Mouse (Mus musculus): ENCODE data around the gene Ism1. TPM values are rescaled to one million over a fixed set of nuclear protein-coding genes. Genes with fewer than 3 reads are reported as not detected.

The Ism1 gene
- polyA plus RNA-seq, 2 experiments, result 0.04 TPM; not detected in 1

DNA sequence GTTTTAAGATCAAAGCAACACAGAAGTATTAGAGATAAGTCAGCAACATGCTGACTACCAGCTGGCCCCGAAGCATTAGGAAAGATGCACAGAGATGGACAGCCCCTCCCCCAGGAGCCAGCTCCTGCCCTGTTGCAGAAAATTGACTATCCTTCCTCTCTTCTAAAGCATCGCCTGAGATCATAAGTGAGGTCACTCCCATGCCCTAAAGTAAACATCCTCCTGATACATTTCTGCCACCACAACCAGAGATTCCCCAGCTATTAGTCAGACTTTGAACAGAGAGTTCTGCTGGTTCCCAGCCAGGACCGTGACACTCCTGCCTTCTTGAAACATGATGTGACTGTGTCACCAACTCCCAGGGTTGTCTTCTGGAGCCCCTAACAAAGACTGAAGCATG is 45.3 kb downstream of the Ism1 start:
- H3K27ac ChIP-seq, result no peak overlapping the region
- WGBS (ENCODE audit: insufficient replicate concordance), result 23% methylated on average over 3 of the region's 3 CpGs
- DNase-seq (ENCODE audit: low read depth in 3 of 3, low spot score in 3 of 3) (no peak), ATAC-seq (ENCODE audit: insufficient read depth) (no peak)
- H3K4me1 ChIP-seq (replicated peaks; ENCODE audit: control insufficient read depth in 2 of 2, insufficient read depth in 2 of 2, low read length in 1 of 2), result no peaks in the 10 kb centered on the region
- no peaks in the 10 kb centered on the region for H3K36me3 ChIP-seq (replicated peaks; ENCODE audit: control insufficient read depth, insufficient read depth, low read depth)
- no peaks in the 10 kb centered on the region for H3K9me3 ChIP-seq (ENCODE audit: control insufficient read depth, low read length)
- no peak for TF ChIP-seq CTCF (IDR thresholded peaks at IDR 0.05; ENCODE audit: low read depth)
- no peak for TF ChIP-seq EP300 (IDR thresholded peaks at IDR 0.05; ENCODE audit: low read depth)
- no peaks in the 10 kb centered on the region for H3K27me3 ChIP-seq (ENCODE audit: control insufficient read depth, insufficient read depth, low read length)
- no peak overlapping the region for H3K4me3 ChIP-seq (ENCODE audit: insufficient read depth in 1 of 2, low read depth in 2 of 2, low read length in 2 of 2)
- no peak overlapping the region for H3K4me2 ChIP-seq (ENCODE audit: low read depth)
- H3K9ac ChIP-seq (replicated peaks), result no peak overlapping the region

DNA sequence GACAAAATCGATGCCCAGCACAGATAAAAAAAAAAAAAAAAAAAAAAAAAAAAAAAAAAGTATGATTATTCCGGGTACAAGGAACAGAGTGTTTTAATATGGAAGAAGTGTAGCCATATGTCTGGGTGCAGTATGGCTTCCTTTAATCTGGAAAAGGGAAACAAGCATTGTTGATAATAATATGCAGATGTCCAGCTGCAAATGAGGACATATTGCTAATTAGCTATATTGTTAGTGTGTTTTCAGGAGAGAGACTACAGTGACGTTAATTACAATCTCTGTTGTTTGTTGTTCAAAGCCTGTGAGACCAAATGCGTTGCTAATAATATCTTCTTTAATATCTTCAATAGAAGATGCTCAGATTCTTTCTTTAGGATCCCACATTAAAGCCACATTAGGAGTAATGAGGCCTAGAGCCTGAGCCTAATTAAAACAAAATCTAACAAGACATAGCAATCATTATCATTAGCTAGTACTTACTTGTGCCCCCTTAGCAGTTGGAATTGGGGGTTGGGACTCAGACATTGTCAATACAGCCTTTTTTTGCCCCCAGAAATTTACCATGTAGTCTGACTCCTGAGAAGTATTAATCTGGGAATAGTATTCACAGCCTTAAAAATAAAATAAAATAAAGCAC is 46.3 kb downstream of the Ism1 start:
- Histone ChIP-seq H3K4me2 (ENCODE audit: low read depth) (no peak overlapping the region), H3K27me3 (ENCODE audit: control insufficient read depth, insufficient read depth, low read length) (no peaks in the 10 kb centered on the region), H3K4me1 (replicated peaks; ENCODE audit: control insufficient read depth in 2 of 2, insufficient read depth in 2 of 2, low read length in 1 of 2) (no peaks in the 10 kb centered on the region), H3K27ac (no peak overlapping the region), H3K9me3 (ENCODE audit: control insufficient read depth, low read length) (no peaks in the 10 kb centered on the region), H3K36me3 (replicated peaks; ENCODE audit: control insufficient read depth, insufficient read depth, low read depth) (no peaks in the 10 kb centered on the region), H3K4me3 (ENCODE audit: insufficient read depth in 1 of 2, low read depth in 2 of 2, low read length in 2 of 2) (no peak overlapping the region), H3K9ac (replicated peaks) (no peak overlapping the region)
- DNase-seq (ENCODE audit: low read depth in 3 of 3, low spot score in 3 of 3), result no peak
- TF ChIP-seq EP300 (IDR thresholded peaks at IDR 0.05; ENCODE audit: low read depth) (no peak), CTCF (IDR thresholded peaks at IDR 0.05; ENCODE audit: low read depth) (no peak)
- 46% methylated on average over 4 of the region's 4 CpGs for WGBS (ENCODE audit: insufficient replicate concordance)
- no peak for ATAC-seq (ENCODE audit: insufficient read depth)

DNA sequence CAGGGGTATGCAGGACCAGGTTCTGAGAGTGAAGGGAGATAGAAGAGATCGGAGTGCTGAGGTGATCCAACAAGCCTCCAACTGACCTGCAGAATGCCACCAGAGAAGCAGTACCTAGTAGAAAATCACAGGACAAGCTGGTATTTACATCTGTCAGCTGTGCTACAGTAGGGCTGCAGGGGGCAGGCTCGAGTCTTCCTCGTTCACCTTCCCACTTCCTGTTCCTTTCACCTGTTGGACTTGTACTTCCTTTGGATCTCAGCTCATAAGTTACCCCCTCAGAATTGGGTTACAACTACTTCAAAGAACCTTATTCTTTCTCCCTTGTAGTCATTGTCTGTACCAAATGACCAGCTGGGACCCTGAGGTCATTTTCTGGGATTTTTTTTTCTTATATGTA is 47.4 kb downstream of the Ism1 start:
- Histone ChIP-seq H3K36me3 (replicated peaks; ENCODE audit: control insufficient read depth, insufficient read depth, low read depth) (no peaks in the 10 kb centered on the region), H3K9me3 (ENCODE audit: control insufficient read depth, low read length) (no peaks in the 10 kb centered on the region), H3K4me2 (ENCODE audit: low read depth) (no peak overlapping the region), H3K27me3 (ENCODE audit: control insufficient read depth, insufficient read depth, low read length) (no peaks in the 10 kb centered on the region), H3K27ac (no peak overlapping the region), H3K4me3 (ENCODE audit: insufficient read depth in 1 of 2, low read depth in 2 of 2, low read length in 2 of 2) (no peak overlapping the region), H3K4me1 (replicated peaks; ENCODE audit: control insufficient read depth in 2 of 2, insufficient read depth in 2 of 2, low read length in 1 of 2) (no peaks in the 10 kb centered on the region), H3K9ac (replicated peaks) (no peak overlapping the region)
- no peak for DNase-seq (ENCODE audit: low read depth in 3 of 3, low spot score in 3 of 3)
- no peak for ATAC-seq (ENCODE audit: insufficient read depth)
- WGBS (ENCODE audit: insufficient replicate concordance), result 39% methylated on average over 3 of the region's 3 CpGs
- TF ChIP-seq EP300 (IDR thresholded peaks at IDR 0.05; ENCODE audit: low read depth) (no peak), CTCF (IDR thresholded peaks at IDR 0.05; ENCODE audit: low read depth) (no peak)

- DNase-seq (ENCODE audit: low read depth in 3 of 3, low spot score in 3 of 3) (no peak), ATAC-seq (ENCODE audit: insufficient read depth) (no peak)
- Histone ChIP-seq H3K27ac (no peak overlapping the region), H3K9ac (replicated peaks) (no peak overlapping the region), H3K4me2 (ENCODE audit: low read depth) (no peak overlapping the region), H3K4me1 (replicated peaks; ENCODE audit: control insufficient read depth in 2 of 2, insufficient read depth in 2 of 2, low read length in 1 of 2) (no peaks in the 10 kb centered on the region), H3K27me3 (ENCODE audit: control insufficient read depth, insufficient read depth, low read length) (no peaks in the 10 kb centered on the region), H3K9me3 (ENCODE audit: control insufficient read depth, low read length) (no peaks in the 10 kb centered on the region), H3K36me3 (replicated peaks; ENCODE audit: control insufficient read depth, insufficient read depth, low read depth) (no peaks in the 10 kb centered on the region), H3K4me3 (ENCODE audit: insufficient read depth in 1 of 2, low read depth in 2 of 2, low read length in 2 of 2) (no peak overlapping the region)
- TF ChIP-seq CTCF (IDR thresholded peaks at IDR 0.05; ENCODE audit: low read depth) (no peak), EP300 (IDR thresholded peaks at IDR 0.05; ENCODE audit: low read depth) (no peak)
- WGBS (ENCODE audit: insufficient replicate concordance), result 34% methylated on average over 2 of the region's 2 CpGs
Measured at GRCm38 (mm10) chr2:139728060-139728459, 50.1 kb downstream of the Ism1 start.

DNA sequence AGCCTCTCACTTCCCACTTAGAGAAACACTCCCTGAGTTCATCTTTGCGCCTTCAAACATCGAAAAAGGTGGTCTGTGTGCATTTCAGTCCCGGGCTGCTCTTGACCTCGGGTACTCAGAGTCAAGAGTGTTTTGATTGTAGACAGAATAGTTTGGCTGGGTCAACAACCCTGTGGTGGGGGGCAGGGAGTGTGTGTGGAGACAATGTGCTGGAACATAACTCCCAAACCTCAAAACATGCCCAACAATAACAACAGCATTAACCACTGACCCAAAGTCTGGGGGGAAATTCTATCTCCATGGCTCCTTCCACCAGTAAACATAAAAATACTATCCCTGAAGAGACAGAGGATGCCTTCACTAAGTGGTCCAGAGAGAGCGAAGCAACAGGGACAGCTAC is 51.4 kb downstream of the Ism1 start:
- 57% methylated on average over 5 of the region's 5 CpGs for WGBS (ENCODE audit: insufficient replicate concordance)

More for the DNA sequence above, 51.4 kb downstream of the Ism1 start:
- DNase-seq (ENCODE audit: low read depth in 3 of 3, low spot score in 3 of 3) (no peak), ATAC-seq (ENCODE audit: insufficient read depth) (no peak)
- no peaks in the 10 kb centered on the region for H3K36me3 ChIP-seq (replicated peaks; ENCODE audit: control insufficient read depth, insufficient read depth, low read depth)
- no peaks in the 10 kb centered on the region for H3K27me3 ChIP-seq (ENCODE audit: control insufficient read depth, insufficient read depth, low read length)
- H3K9ac ChIP-seq (replicated peaks), result no peak overlapping the region
- H3K9me3 ChIP-seq (ENCODE audit: control insufficient read depth, low read length), result no peaks in the 10 kb centered on the region
- no peak overlapping the region for H3K27ac ChIP-seq
- no peak overlapping the region for H3K4me2 ChIP-seq (ENCODE audit: low read depth)
- H3K4me3 ChIP-seq (ENCODE audit: insufficient read depth in 1 of 2, low read depth in 2 of 2, low read length in 2 of 2), result no peak overlapping the region
- H3K4me1 ChIP-seq (replicated peaks; ENCODE audit: control insufficient read depth in 2 of 2, insufficient read depth in 2 of 2, low read length in 1 of 2), result no peaks in the 10 kb centered on the region
- no peak for TF ChIP-seq EP300 (IDR thresholded peaks at IDR 0.05; ENCODE audit: low read depth)
- TF ChIP-seq CTCF (IDR thresholded peaks at IDR 0.05; ENCODE audit: low read depth), result no peak
